ENCODE assay signal across 13 mouse cellular contexts in the genomic region with DNA sequence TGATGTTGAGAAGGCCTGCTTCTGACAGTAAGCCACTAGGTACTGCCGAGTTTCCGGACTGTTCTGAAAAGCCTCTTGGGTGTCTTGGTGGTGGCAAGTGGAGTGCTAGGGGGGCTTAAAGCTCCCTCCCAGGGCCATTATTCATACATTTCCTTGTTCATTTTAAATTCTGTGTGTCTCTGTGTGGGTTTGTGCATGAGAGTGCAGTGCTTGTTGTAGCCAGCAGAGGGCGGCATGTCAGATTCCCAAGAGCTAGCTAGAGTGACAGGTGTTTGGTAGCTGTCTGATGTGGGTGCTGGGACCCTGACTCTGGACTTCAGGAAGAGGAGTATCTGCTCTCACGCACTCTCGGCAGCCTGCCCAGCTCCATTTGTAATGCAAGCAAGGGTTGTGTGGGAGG. TPM values are rescaled to one million over a fixed set of nuclear protein-coding genes. Genes with fewer than 3 reads are reported as not detected.
DNase-seq lines count a peak whose midpoint lies in the region; ATAC-seq and TF ChIP-seq lines count a peak whose summit lies in the region.
"Had no signal": no experiment of that assay in that cellular context is flagged by ENCODE, and none has a peak within 500 bp of the region (broad histone marks: within the 10 kb centered on the region; RNA-seq: fewer than 3 reads in every experiment).

No protein-coding gene starts in this region.

- no peak for DNase-seq in kidney, adult 2 months
- DNase-seq in testis, postnatal 10 days (ENCODE audit: low spot score), result no peak
- peak; percentile 70 for DNase-seq in R1 (ENCODE audit: low read depth, low spot score)
- peak; percentile 29 for DNase-seq in splenic B cell, adult 2 months (ENCODE audit: low read depth, low spot score)
- DNase-seq in right cerebral cortex, postnatal 14 days, result no peak
- DNase-seq: adrenal gland, adult 2 months had no signal

- H3K4me1 ChIP-seq in kidney, adult 2 months (ENCODE audit: control insufficient read depth, insufficient read depth, low read length), result peaks cover 10% of the 10 kb centered on the region
- H3K4me1 ChIP-seq in kidney, embryonic 15.5 days, result 0 out of 2 replicates have a peak, but pooled peaks cover 12% of the 10 kb centered on the region
- H3K4me1 ChIP-seq in testis, adult 2 months (ENCODE audit: control insufficient read depth, insufficient read depth, low read length), result peaks cover 8% of the 10 kb centered on the region
- H3K4me1 ChIP-seq: liver, embryonic 15.5 days had no signal

- peak; percentile 46 for TF ChIP-seq CTCF in kidney, adult 2 months (conservative IDR thresholded peaks at IDR 0.05; ENCODE audit: insufficient read depth, insufficient read length, low read depth, low read length)
- TF ChIP-seq CTCF in testis, adult 2 months (IDR thresholded peaks at IDR 0.05; ENCODE audit: control insufficient read depth, insufficient read depth, insufficient replicate concordance, low read depth, low read length), result peak; percentile 50; the same call in 1 of the 2 replicates

- no peak overlapping the region for H3K9ac ChIP-seq in kidney, embryonic 15.5 days
- H3K9ac ChIP-seq: liver, embryonic 15.5 days; neural tube, embryonic 12.5 days had no signal

- no peak for ATAC-seq in kidney, embryonic 15.5 days (replicated peaks; ENCODE audit: low FRiP score)
- ATAC-seq in inflammation-experienced regulatory T-cells, adult 6 months, result no peak

- no peak for TF ChIP-seq POLR2A in kidney, adult 2 months (IDR thresholded peaks at IDR 0.05; ENCODE audit: low read depth, low read length)
- TF ChIP-seq POLR2A in testis, adult 2 months (IDR thresholded peaks at IDR 0.05; ENCODE audit: control insufficient read depth, low read depth, low read length), result no peak

- 98% methylated on average over 5 of the region's 5 CpGs for WGBS in kidney, adult 2 months
- WGBS in kidney, embryonic 15.5 days, result 86% methylated on average over 5 of the region's 5 CpGs

- H3K27me3 ChIP-seq in kidney, adult 2 months (replicated peaks; ENCODE audit: control insufficient read depth, insufficient read depth, low read length), result no peaks in the 10 kb centered on the region
- no peaks in the 10 kb centered on the region for H3K27me3 ChIP-seq in kidney, embryonic 15.5 days
- no peaks in the 10 kb centered on the region for H3K27me3 ChIP-seq in testis, adult 2 months (ENCODE audit: control insufficient read depth, insufficient read depth, low read length)
- H3K27me3 ChIP-seq in splenic B cell, adult 2 months (ENCODE audit: control insufficient read depth, insufficient read depth, low read length, poor library complexity, severe bottlenecking), result no peaks in the 10 kb centered on the region
- H3K27me3 ChIP-seq: liver, embryonic 15.5 days; neural tube, embryonic 12.5 days had no signal

- H3K4me3 ChIP-seq in kidney, adult 2 months (ENCODE audit: insufficient read depth, low read depth, low read length), result no peak overlapping the region
- no peak overlapping the region for H3K4me3 ChIP-seq in kidney, embryonic 15.5 days (replicated peaks)
- no peak overlapping the region for H3K4me3 ChIP-seq in testis, adult 2 months (ENCODE audit: control insufficient read depth, low read depth, low read length)
- H3K4me3 ChIP-seq: erythroblast, embryonic 14.5 days; heart, embryonic 10.5 days; liver, embryonic 15.5 days; neural tube, embryonic 12.5 days had no signal

- H3K4me2 ChIP-seq in kidney, embryonic 15.5 days, result no peak overlapping the region
- H3K4me2 ChIP-seq: liver, embryonic 15.5 days; neural tube, embryonic 12.5 days had no signal

- no peaks in the 10 kb centered on the region for H3K9me3 ChIP-seq in kidney, embryonic 15.5 days (replicated peaks)
- H3K9me3 ChIP-seq: heart, embryonic 10.5 days; liver, embryonic 15.5 days; neural tube, embryonic 12.5 days had no signal

- H3K36me3 ChIP-seq in kidney, adult 2 months (ENCODE audit: control insufficient read depth, insufficient read depth, low read length), result no peaks in the 10 kb centered on the region; the same call in 1 of the 2 replicates
- peaks cover 94% of the 10 kb centered on the region for H3K36me3 ChIP-seq in kidney, embryonic 15.5 days
- H3K36me3 ChIP-seq in testis, adult 2 months (ENCODE audit: control insufficient read depth, insufficient read depth, low read length), result no peaks in the 10 kb centered on the region; the same call in none of the 2 replicates
- H3K36me3 ChIP-seq in splenic B cell, adult 2 months (ENCODE audit: control insufficient read depth, insufficient read depth, low read length, poor library complexity, severe bottlenecking), result peaks cover 19% of the 10 kb centered on the region

- no peak overlapping the region for H3K27ac ChIP-seq in kidney, adult 2 months (ENCODE audit: insufficient read depth, low read depth, low read length)
- no peak overlapping the region for H3K27ac ChIP-seq in kidney, embryonic 15.5 days
- no peak overlapping the region for H3K27ac ChIP-seq in testis, adult 2 months (ENCODE audit: control insufficient read depth, insufficient read depth, low read depth, low read length)
- H3K27ac ChIP-seq: heart, embryonic 10.5 days; liver, embryonic 15.5 days; neural tube, embryonic 12.5 days had no signal

RNA-seq across cellular contexts. Expression of gene Polr2f, which starts 12.6 kb away (rescaled TPM):
- polyA plus RNA-seq in kidney, adult 2 months (2012; rRNA removed), result 50.3 and 74.9 TPM in 2 replicates
- 303 and 317 TPM in 2 replicates for polyA plus RNA-seq in kidney, embryonic 15.5 days (2015; fragmentation: Nextera tagmentation; extraction: Ambion mirVana)
- polyA plus RNA-seq in testis, adult 2 months (2012; rRNA removed), result 41.1 and 42.2 TPM in 2 replicates
- polyA plus RNA-seq in inflammation-experienced regulatory T-cells, adult 6 months (2017; shearing (Covaris generic)), result 100 to 1,000 TPM; 109 to 122 (median 116) TPM

RNA-seq across cellular contexts. Expression of gene 1700088E04Rik, which starts 12.8 kb away (rescaled TPM):
- polyA plus RNA-seq in kidney, adult 2 months (2012; rRNA removed), result 18.8 and 19.6 TPM in 2 replicates
- 7.7 and 10.5 TPM in 2 replicates for polyA plus RNA-seq in kidney, embryonic 15.5 days (2015; fragmentation: Nextera tagmentation; extraction: Ambion mirVana)
- polyA plus RNA-seq in testis, adult 2 months (2012; rRNA removed), result 115 and 133 TPM in 2 replicates
- 1 to 10 TPM; 5.4 to 7.1 (median 5.9) TPM for polyA plus RNA-seq in inflammation-experienced regulatory T-cells, adult 6 months (2017; shearing (Covaris generic))
- polyA plus RNA-seq: erythroblast, embryonic 14.5 days had no signal

RNA-seq across cellular contexts. Expression of gene Micall1, which starts 19.5 kb away (rescaled TPM):
- polyA plus RNA-seq in kidney, adult 2 months (2012; rRNA removed), result 23.3 and 24.5 TPM in 2 replicates
- polyA plus RNA-seq in kidney, embryonic 15.5 days (2015; fragmentation: Nextera tagmentation; extraction: Ambion mirVana), result 8.6 and 11.0 TPM in 2 replicates
- 75.8 and 85.0 TPM in 2 replicates for polyA plus RNA-seq in testis, adult 2 months (2012; rRNA removed)
- polyA plus RNA-seq in inflammation-experienced regulatory T-cells, adult 6 months (2017; shearing (Covaris generic)), result 10 to 100 TPM in 2 of 3 experiments, 1 to 10 TPM in 1; 7.0 to 20.8 (median 13.3) TPM

RNA-seq across cellular contexts. Expression of gene Sox10, which starts 36.8 kb away (rescaled TPM):
- polyA plus RNA-seq in kidney, adult 2 months (2012; rRNA removed), result 0.75 and 1.2 TPM in 2 replicates
- polyA plus RNA-seq in kidney, embryonic 15.5 days (2015; fragmentation: Nextera tagmentation; extraction: Ambion mirVana), result 0.40 and 0.96 TPM in 2 replicates
- 1.5 and 1.6 TPM in 2 replicates for polyA plus RNA-seq in testis, adult 2 months (2012; rRNA removed)
- polyA plus RNA-seq in inflammation-experienced regulatory T-cells, adult 6 months (2017; shearing (Covaris generic)), result not detected
- polyA plus RNA-seq: erythroblast, embryonic 14.5 days had no signal

RNA-seq across cellular contexts. Expression of gene Eif3l, which starts 53.2 kb away (rescaled TPM):
- polyA plus RNA-seq in kidney, adult 2 months (2012; rRNA removed), result 172 and 183 TPM in 2 replicates
- 243 and 247 TPM in 2 replicates for polyA plus RNA-seq in kidney, embryonic 15.5 days (2015; fragmentation: Nextera tagmentation; extraction: Ambion mirVana)
- 110 and 117 TPM in 2 replicates for polyA plus RNA-seq in testis, adult 2 months (2012; rRNA removed)
- polyA plus RNA-seq in inflammation-experienced regulatory T-cells, adult 6 months (2017; shearing (Covaris generic)), result 100 to 1,000 TPM; 224 to 286 (median 240) TPM

Comparison
In these comparisons a context has a peak if more than half of its experiments do, and no peak if none do; other contexts are left out.
1. DNase-seq: peak in R1 (single experiment) and splenic B cell, adult 2 months (single experiment); none in kidney, adult 2 months (single experiment), testis, postnatal 10 days (single experiment) and right cerebral cortex, postnatal 14 days (single experiment).